Mouse (Mus musculus): Measurements from ENCODE around the gene 4930469K13Rik. TPM values are rescaled to one million over a fixed set of nuclear protein-coding genes. Genes with fewer than 3 reads are reported as not detected.

Gene 4930469K13Rik
- total and polyA plus RNA-seq, 3 experiments, result 0.23 to 0.29 TPM; not detected in 1

DNA sequence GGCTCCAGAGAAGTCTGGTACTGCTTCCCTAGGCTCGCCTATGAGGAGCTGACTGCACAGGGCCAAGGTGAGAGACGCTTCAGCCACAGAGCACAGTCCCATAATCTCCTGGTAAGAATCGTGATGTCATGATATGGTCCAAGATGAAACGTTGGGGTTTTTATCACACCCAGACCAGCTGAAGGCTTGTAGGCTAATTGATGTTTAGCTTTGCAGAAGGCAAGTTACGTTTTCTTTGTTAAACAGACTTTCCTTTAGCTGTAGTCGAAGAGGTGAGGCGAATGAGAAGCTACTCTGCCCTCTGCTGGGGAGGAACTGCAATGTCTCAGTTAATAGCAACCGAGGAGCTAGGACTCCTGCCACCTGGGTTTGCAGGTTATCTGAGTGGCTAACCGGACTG is 89.7 kb downstream of the 4930469K13Rik start:
- DNase-seq (ENCODE audit: low read depth, low spot score), result peak; percentile 95
- H3K9ac ChIP-seq (ENCODE audit: control insufficient read depth, low read depth, low read length, poor library complexity, severe bottlenecking), result peak overlapping the region; percentile 80
- peak overlapping the region; percentile 47 to 55 for H3K4me3 ChIP-seq (ENCODE audit: control insufficient read depth in 1 of 2, insufficient read depth in 1 of 2, low read depth in 2 of 2, low read length in 2 of 2)
- no peaks in the 10 kb centered on the region for H3K27me3 ChIP-seq (ENCODE audit: control insufficient read depth in 1 of 2, insufficient read depth in 2 of 2, low read length in 2 of 2)
- H3K79me2 ChIP-seq (ENCODE audit: control insufficient read depth, insufficient read depth, low read length, poor library complexity), result no peaks in the 10 kb centered on the region; the same call in 1 of the 2 replicates
- peak overlapping the region; percentile 97 for H3K27ac ChIP-seq (ENCODE audit: control insufficient read depth, low read depth, low read length)
- peaks cover 0 to 41% of the 10 kb centered on the region in 2 experiments; a peak in 2 of 4 replicates for H3K36me3 ChIP-seq (ENCODE audit: control insufficient read depth in 1 of 2, insufficient read depth in 2 of 2, low read length in 2 of 2)
- H3K4me1 ChIP-seq (ENCODE audit: control insufficient read depth in 1 of 2, insufficient read depth in 2 of 2, low read length in 2 of 2), result peaks cover 38 to 43% of the 10 kb centered on the region in 2 experiments
- no peaks in the 10 kb centered on the region for H3K9me3 ChIP-seq (replicated peaks; ENCODE audit: insufficient read depth, low read length)
- TF ChIP-seq TCF12 (IDR thresholded peaks at IDR 0.05; ENCODE audit: low read depth, low read length) (peak; percentile 53; the same call in 1 of the 2 replicates), KAT2A (conservative IDR thresholded peaks at IDR 0.05; ENCODE audit: low read depth, low read length) (no peak), ETS1 (IDR thresholded peaks at IDR 0.05; ENCODE audit: low read depth, low read length) (peak; percentile 96), MXI1 (IDR thresholded peaks at IDR 0.05; ENCODE audit: low read depth, low read length) (0 out of 2 replicates have a peak, but pooled peaks have one; percentile 1), RAD21 (IDR thresholded peaks at IDR 0.05; ENCODE audit: low read depth, low read length) (peak; percentile 83), MAFK (IDR thresholded peaks at IDR 0.05; ENCODE audit: borderline replicate concordance, low read depth, low read length) (no peak), TAL1 (IDR thresholded peaks at IDR 0.05; ENCODE audit: low read length) (peak; percentile 23; the same call in 1 of the 2 replicates), MAZ (IDR thresholded peaks at IDR 0.05; ENCODE audit: low read depth, low read length) (no peak), SIN3A (IDR thresholded peaks at IDR 0.05; ENCODE audit: low read length) (no peak), POLR2A (IDR thresholded peaks at IDR 0.05; ENCODE audit: control insufficient read depth in 1 of 2, insufficient read depth in 1 of 2, low read depth in 1 of 2, low read length in 2 of 2, poor library complexity in 1 of 2) (peak in 1 of 2 experiments; percentile 17; a peak in 1 of 4 replicates), CTCF (IDR thresholded peaks at IDR 0.05 in 2 of 3, conservative IDR thresholded peaks at IDR 0.05 in 1 of 3; ENCODE audit: control insufficient read depth in 1 of 3, insufficient read depth in 1 of 3, low read depth in 2 of 3, low read length in 3 of 3, poor library complexity in 1 of 3, severe bottlenecking in 1 of 3) (peak; percentile 80 to 95 (median 85)), CHD2 (IDR thresholded peaks at IDR 0.05; ENCODE audit: low read length) (no peak), ZKSCAN1 (IDR thresholded peaks at IDR 0.05; ENCODE audit: low read depth, low read length) (no peak), ZMIZ1 (IDR thresholded peaks at IDR 0.05; ENCODE audit: low read depth, low read length) (no peak), EP300 (IDR thresholded peaks at IDR 0.05; ENCODE audit: low read depth in 1 of 2, low read length in 2 of 2) (peak in 1 of 2 experiments; percentile 61; a peak in 3 of 4 replicates), ZC3H11A (IDR thresholded peaks at IDR 0.05; ENCODE audit: low read depth, low read length) (peak; percentile 82), BHLHE40 (IDR thresholded peaks at IDR 0.05; ENCODE audit: borderline replicate concordance, low read depth, low read length) (no peak), RCOR1 (IDR thresholded peaks at IDR 0.05; ENCODE audit: low read depth, low read length) (no peak), HCFC1 (IDR thresholded peaks at IDR 0.05; ENCODE audit: low read depth, low read length) (no peak), MYC (IDR thresholded peaks at IDR 0.05; ENCODE audit: low read depth, low read length) (no peak), USF1 (IDR thresholded peaks at IDR 0.05; ENCODE audit: low read depth, low read length) (no peak), MAX (IDR thresholded peaks at IDR 0.05; ENCODE audit: low read length) (no peak), POLR2AphosphoS2 (IDR thresholded peaks at IDR 0.05; ENCODE audit: low read length) (no peak), MEF2A (IDR thresholded peaks at IDR 0.05; ENCODE audit: extremely low read depth, insufficient replicate concordance, low read depth, low read length, poor library complexity, severe bottlenecking) (no peak), NRF1 (IDR thresholded peaks at IDR 0.05; ENCODE audit: insufficient read depth, low read depth, low read length, poor library complexity, severe bottlenecking) (no peak), TBP (IDR thresholded peaks at IDR 0.05; ENCODE audit: low read depth, low read length) (0 out of 2 replicates have a peak, but pooled peaks have one; percentile 49), JUND (IDR thresholded peaks at IDR 0.05; ENCODE audit: low read depth, low read length) (no peak), NELFE (IDR thresholded peaks at IDR 0.05; ENCODE audit: low read depth, low read length) (no peak), GABPA (IDR thresholded peaks at IDR 0.05; ENCODE audit: low read depth, low read length) (no peak), USF2 (IDR thresholded peaks at IDR 0.05; ENCODE audit: borderline replicate concordance in 1 of 2, insufficient read depth in 1 of 2, low read depth in 1 of 2, low read length in 2 of 2) (no peak), SMC3 (IDR thresholded peaks at IDR 0.05; ENCODE audit: low read depth, low read length) (peak; percentile 92), POLR2AphosphoS5 (IDR thresholded peaks at IDR 0.05; ENCODE audit: borderline replicate concordance, low read depth, low read length) (no peak), CHD1 (IDR thresholded peaks at IDR 0.05; ENCODE audit: low read depth, low read length) (no peak), MYB (IDR thresholded peaks at IDR 0.05; ENCODE audit: low read depth, low read length) (no peak), GATA1 (IDR thresholded peaks at IDR 0.05; ENCODE audit: low read depth, low read length) (peak; percentile 74), UBTF (IDR thresholded peaks at IDR 0.05; ENCODE audit: borderline replicate concordance, insufficient read depth, low read depth, low read length) (no peak), E2F4 (IDR thresholded peaks at IDR 0.05; ENCODE audit: borderline replicate concordance, low read depth, low read length) (no peak)

All from MEL (cell line).